Comparison of ENCODE assay signal across 11 mouse cellular contexts in genomic region chr9:65589091-65589490, GRCm38 (mm10). TPM values are rescaled to one million over a fixed set of nuclear protein-coding genes. Genes with fewer than 3 reads are reported as not detected.
DNase-seq lines count a peak whose midpoint lies in the region; ATAC-seq and TF ChIP-seq lines count a peak whose summit lies in the region.
"Had no signal": no experiment of that assay in that cellular context is flagged by ENCODE, and none has a peak within 500 bp of the region (broad histone marks: within the 10 kb centered on the region; RNA-seq: fewer than 3 reads in every experiment).

No protein-coding gene starts in this region.

- H3K9me3 ChIP-seq in kidney, postnatal 0 days (replicated peaks; ENCODE audit: low read length): no peaks in the 10 kb centered on the region
- H3K9me3 ChIP-seq in embryonic facial prominence, embryonic 14.5 days (ENCODE audit: control insufficient read depth, low read length): no peaks in the 10 kb centered on the region
- no peaks in the 10 kb centered on the region for H3K9me3 ChIP-seq in hindbrain, postnatal 0 days (ENCODE audit: low read length)
- no peaks in the 10 kb centered on the region for H3K9me3 ChIP-seq in midbrain, embryonic 15.5 days

- H3K36me3 ChIP-seq in kidney, postnatal 0 days (ENCODE audit: insufficient read depth, low read length): 0 out of 2 replicates have a peak, but pooled peaks cover 6% of the 10 kb centered on the region
- peaks cover 31% of the 10 kb centered on the region for H3K36me3 ChIP-seq in embryonic facial prominence, embryonic 14.5 days (ENCODE audit: control insufficient read depth, insufficient read depth, low read length)
- no peaks in the 10 kb centered on the region for H3K36me3 ChIP-seq in hindbrain, postnatal 0 days (ENCODE audit: insufficient read depth, low read length)
- H3K36me3 ChIP-seq in midbrain, embryonic 15.5 days (replicated peaks): no peaks in the 10 kb centered on the region

- WGBS in kidney, postnatal 0 days: 82% methylated on average over 3 of the region's 3 CpGs
- WGBS in embryonic facial prominence, embryonic 14.5 days: 84% methylated on average over 3 of the region's 3 CpGs
- 90% methylated on average over 3 of the region's 3 CpGs for WGBS in hindbrain, postnatal 0 days
- WGBS in midbrain, embryonic 15.5 days: 90% methylated on average over 3 of the region's 3 CpGs

- no peak overlapping the region for H3K4me3 ChIP-seq in kidney, postnatal 0 days (replicated peaks; ENCODE audit: low read depth, low read length)
- H3K4me3 ChIP-seq in embryonic facial prominence, embryonic 14.5 days (ENCODE audit: low read depth, low read length): peak overlapping the region; percentile 55
- H3K4me3 ChIP-seq in hindbrain, postnatal 0 days (ENCODE audit: low read length): peak overlapping the region; percentile 54
- no peak overlapping the region for H3K4me3 ChIP-seq in midbrain, embryonic 15.5 days

- no peaks in the 10 kb centered on the region for H3K27me3 ChIP-seq in kidney, postnatal 0 days (ENCODE audit: insufficient read depth, low read length)
- H3K27me3 ChIP-seq in embryonic facial prominence, embryonic 14.5 days (replicated peaks; ENCODE audit: control insufficient read depth, insufficient read depth, low read length): no peaks in the 10 kb centered on the region
- H3K27me3 ChIP-seq in hindbrain, postnatal 0 days (ENCODE audit: insufficient read depth, low read length): 0 out of 2 replicates have a peak, but pooled peaks cover 7% of the 10 kb centered on the region
- 0 out of 2 replicates have a peak, but pooled peaks cover 6% of the 10 kb centered on the region for H3K27me3 ChIP-seq in midbrain, embryonic 15.5 days (replicated peaks)

- H3K4me1 ChIP-seq in kidney, postnatal 0 days (replicated peaks; ENCODE audit: insufficient read depth, low read length): 0 out of 2 replicates have a peak, but pooled peaks cover 11% of the 10 kb centered on the region
- peaks cover 18% of the 10 kb centered on the region for H3K4me1 ChIP-seq in embryonic facial prominence, embryonic 14.5 days (ENCODE audit: control insufficient read depth, insufficient read depth, low read length)
- peaks cover 16% of the 10 kb centered on the region for H3K4me1 ChIP-seq in hindbrain, postnatal 0 days (ENCODE audit: insufficient read depth, low read length)
- peaks cover 23% of the 10 kb centered on the region for H3K4me1 ChIP-seq in midbrain, embryonic 15.5 days

- H3K27ac ChIP-seq in kidney, postnatal 0 days: no peak overlapping the region
- H3K27ac ChIP-seq in embryonic facial prominence, embryonic 14.5 days (replicated peaks; ENCODE audit: low read depth, low read length): no peak overlapping the region
- H3K27ac ChIP-seq in hindbrain, postnatal 0 days: no peak overlapping the region
- H3K27ac ChIP-seq in midbrain, embryonic 15.5 days: no peak overlapping the region

- H3K4me2 ChIP-seq in kidney, postnatal 0 days (ENCODE audit: low read length): peak overlapping the region; percentile 97
- H3K4me2 ChIP-seq in embryonic facial prominence, embryonic 14.5 days (ENCODE audit: low read depth, low read length): peak overlapping the region; percentile 98
- H3K4me2 ChIP-seq in hindbrain, postnatal 0 days (ENCODE audit: low read depth, low read length): peak overlapping the region; percentile 100
- peak overlapping the region; percentile 100 for H3K4me2 ChIP-seq in midbrain, embryonic 15.5 days

- TF ChIP-seq CTCF in kidney, postnatal 0 days (IDR thresholded peaks at IDR 0.05; ENCODE audit: low read depth): peak; percentile 28; the same call in 1 of the 2 replicates
- peak; percentile 20; the same call in 1 of the 2 replicates for TF ChIP-seq CTCF in hindbrain, postnatal 0 days (IDR thresholded peaks at IDR 0.05; ENCODE audit: low read depth)

- no peak for DNase-seq in kidney, postnatal 0 days (ENCODE audit: low spot score)
- no peak for DNase-seq in kidney, adult 11 months
- no peak for DNase-seq in embryonic facial prominence, embryonic 14.5 days (ENCODE audit: low spot score)
- no peak for DNase-seq in hindbrain, postnatal 0 days (ENCODE audit: low spot score)
- DNase-seq in gastrocnemius, adult 8-10 months (ENCODE audit: low spot score in 2 of 2): no peak
- DNase-seq in gastrocnemius, postnatal 10 days: no peak
- DNase-seq in embryo, embryonic 9.5 days (ENCODE audit: extremely low spot score): no peak
- DNase-seq: gastrocnemius, postnatal 36 days; retina, postnatal 1 day had no signal

- ATAC-seq in kidney, postnatal 0 days (replicated peaks; ENCODE audit: low FRiP score, low read depth): no peak
- ATAC-seq in embryonic facial prominence, embryonic 14.5 days (ENCODE audit: low read depth): no peak
- ATAC-seq in hindbrain, postnatal 0 days: no peak
- no peak for ATAC-seq in midbrain, embryonic 15.5 days (replicated peaks)

- H3K9ac ChIP-seq in kidney, postnatal 0 days (ENCODE audit: low read depth, low read length): no peak overlapping the region
- peak overlapping the region; percentile 72 for H3K9ac ChIP-seq in embryonic facial prominence, embryonic 14.5 days (ENCODE audit: low read depth, low read length)
- H3K9ac ChIP-seq in hindbrain, postnatal 0 days (replicated peaks; ENCODE audit: low read length): no peak overlapping the region
- no peak overlapping the region for H3K9ac ChIP-seq in midbrain, embryonic 15.5 days

RNA-seq across cellular contexts. Expression of gene Pif1, which starts 2.1 kb away (rescaled TPM):
- polyA plus RNA-seq in kidney, postnatal 0 days (2015; fragmentation: Nextera tagmentation; extraction: Ambion mirVana): 3.5 and 4.8 TPM in 2 replicates
- 5.9 and 7.2 TPM in 2 replicates for polyA plus RNA-seq in embryonic facial prominence, embryonic 14.5 days (2014; fragmentation: Nextera tagmentation; extraction: Ambion mirVana)
- total RNA-seq in hindbrain, postnatal 0 days (2014; rRNA removed): 3.5 and 15.2 TPM in 2 replicates
- polyA plus RNA-seq in hindbrain, postnatal 0 days (2015; fragmentation: Nextera tagmentation; extraction: Ambion mirVana): 2.4 and 2.9 TPM in 2 replicates
- polyA plus RNA-seq in midbrain, embryonic 15.5 days (2015; fragmentation: Nextera tagmentation; extraction: Ambion mirVana): 2.3 and 2.7 TPM in 2 replicates
- total RNA-seq in gastrocnemius, adult 8-10 months (2022): not detected
- 1 to 10 TPM in 1 of 2 experiments, under 1 TPM in 1; 0.92 to 1.4 TPM for total RNA-seq in gastrocnemius, postnatal 10 days (2021)
- total RNA-seq: liver, adult 2 months had no signal

RNA-seq across cellular contexts. Expression of gene Plekho2, which starts 9.3 kb away (rescaled TPM):
- 13.4 and 14.6 TPM in 2 replicates for polyA plus RNA-seq in kidney, postnatal 0 days (2015; fragmentation: Nextera tagmentation; extraction: Ambion mirVana)
- 12.9 and 14.3 TPM in 2 replicates for polyA plus RNA-seq in embryonic facial prominence, embryonic 14.5 days (2014; fragmentation: Nextera tagmentation; extraction: Ambion mirVana)
- 12.7 and 17.9 TPM in 2 replicates for total RNA-seq in hindbrain, postnatal 0 days (2014; rRNA removed)
- polyA plus RNA-seq in hindbrain, postnatal 0 days (2015; fragmentation: Nextera tagmentation; extraction: Ambion mirVana): 7.0 and 7.8 TPM in 2 replicates
- 4.5 and 5.0 TPM in 2 replicates for polyA plus RNA-seq in midbrain, embryonic 15.5 days (2015; fragmentation: Nextera tagmentation; extraction: Ambion mirVana)
- 1 to 10 TPM; 2.7 to 4.0 (median 3.0) TPM for total RNA-seq in gastrocnemius, adult 8-10 months (2022)
- total RNA-seq in gastrocnemius, postnatal 10 days (2021): 10 to 100 TPM; 11.4 to 17.3 TPM

RNA-seq across cellular contexts. Expression of gene Rbpms2, which starts 40.4 kb away (rescaled TPM):
- 38.6 and 39.2 TPM in 2 replicates for polyA plus RNA-seq in kidney, postnatal 0 days (2015; fragmentation: Nextera tagmentation; extraction: Ambion mirVana)
- polyA plus RNA-seq in embryonic facial prominence, embryonic 14.5 days (2014; fragmentation: Nextera tagmentation; extraction: Ambion mirVana): 13.6 and 13.8 TPM in 2 replicates
- total RNA-seq in hindbrain, postnatal 0 days (2014; rRNA removed): 3.3 and 5.9 TPM in 2 replicates
- 3.8 and 5.1 TPM in 2 replicates for polyA plus RNA-seq in hindbrain, postnatal 0 days (2015; fragmentation: Nextera tagmentation; extraction: Ambion mirVana)
- polyA plus RNA-seq in midbrain, embryonic 15.5 days (2015; fragmentation: Nextera tagmentation; extraction: Ambion mirVana): 3.6 and 3.8 TPM in 2 replicates
- total RNA-seq in gastrocnemius, adult 8-10 months (2022): 1 to 10 TPM in 3 of 4 experiments, under 1 TPM in 1; 0.97 to 2.0 (median 1.6) TPM
- total RNA-seq in gastrocnemius, postnatal 10 days (2021): 1 to 10 TPM; 2.4 to 4.0 TPM

Comparison
In these comparisons a context has a peak if more than half of its experiments do, and no peak if none do; other contexts are left out.
1. H3K4me3 ChIP-seq: peak in embryonic facial prominence, embryonic 14.5 days (single experiment) and hindbrain, postnatal 0 days (single experiment); none in kidney, postnatal 0 days (single experiment) and midbrain, embryonic 15.5 days (single experiment).
2. Peak in every context shown above with its lines, with median percentiles within 50 percentile points of each other: H3K4me2 ChIP-seq.